Mouse (Mus musculus): ENCODE results near the gene BC049715.

DNA sequence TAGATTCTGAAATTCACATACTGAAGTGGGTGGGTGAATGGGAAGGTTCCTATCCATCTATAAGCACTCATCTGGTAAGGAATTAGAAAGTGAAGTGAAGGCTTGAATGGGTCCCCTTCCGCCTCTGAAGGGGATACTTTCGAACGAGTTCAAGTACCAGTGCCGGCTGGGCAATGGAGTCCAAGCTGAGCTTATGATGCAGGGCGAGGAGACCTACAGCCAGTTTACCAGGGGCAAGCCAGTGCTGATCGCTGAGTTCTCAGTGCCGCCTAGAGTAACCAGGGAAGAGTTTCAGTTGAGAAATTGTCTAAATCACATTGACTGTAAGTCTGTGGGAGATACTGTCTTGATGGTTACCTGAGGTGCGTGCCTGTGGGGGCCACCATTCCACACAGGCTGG, 26.7 kb upstream of the BC049715 start:
- TF ChIP-seq CTCF (IDR thresholded peaks at IDR 0.05; ENCODE audit: low read depth) = no peak
- TF ChIP-seq EP300 (IDR thresholded peaks at IDR 0.05; ENCODE audit: low read depth) = no peak
